Mouse (Mus musculus): ENCODE results near the gene Trim52. TPM values are rescaled to one million over a fixed set of nuclear protein-coding genes. Genes with fewer than 3 reads are reported as not detected.
"Not testable (repeated sequence)": the region's sequence is repeated elsewhere in the genome, so short reads cannot be mapped to it uniquely, and the experiment has no call there.

The Trim52 gene
- polyA plus RNA-seq, 1 experiment = not detected

DNA sequence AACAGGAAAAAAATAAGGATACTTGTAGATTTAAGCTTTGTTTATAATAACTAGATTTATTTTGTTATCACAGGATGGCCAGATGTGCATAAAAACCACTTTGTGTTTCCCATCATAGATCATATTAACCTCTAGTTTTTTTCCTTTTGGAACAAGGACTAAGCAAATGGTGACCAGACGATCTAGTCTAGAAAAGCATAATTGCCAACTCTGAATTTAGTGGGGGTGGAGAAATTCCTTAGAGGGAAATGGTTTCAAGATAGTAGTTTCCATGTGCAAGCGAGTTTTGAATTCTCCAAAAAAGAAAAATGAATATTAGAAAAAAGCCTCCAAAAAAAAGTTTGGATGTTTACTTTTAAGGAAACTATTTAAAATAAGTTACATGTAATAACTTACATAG lies 13.4 kb downstream of the Trim52 start:
- H3K4me3 ChIP-seq (ENCODE audit: extremely low read depth, insufficient read depth, insufficient read length) = no peak overlapping the region
- 80% methylated on average over 2 of the region's 2 CpGs for WGBS
- no peaks in the 10 kb centered on the region for H3K4me1 ChIP-seq (ENCODE audit: control insufficient read depth, insufficient read depth, insufficient read length)
- H3K27me3 ChIP-seq (ENCODE audit: control insufficient read depth, insufficient read depth, low read length) = no peaks in the 10 kb centered on the region
- H3K27ac ChIP-seq (ENCODE audit: insufficient read depth, low read length) = no peak overlapping the region
- TF ChIP-seq POLR2A (IDR thresholded peaks at IDR 0.05; ENCODE audit: low read depth, low read length) = no peak
- H3K36me3 ChIP-seq (ENCODE audit: control insufficient read depth, insufficient read depth, low read length) = no peaks in the 10 kb centered on the region
- DNase-seq (ENCODE audit: low read depth in 1 of 2, low spot score in 2 of 2) = no peak

DNA sequence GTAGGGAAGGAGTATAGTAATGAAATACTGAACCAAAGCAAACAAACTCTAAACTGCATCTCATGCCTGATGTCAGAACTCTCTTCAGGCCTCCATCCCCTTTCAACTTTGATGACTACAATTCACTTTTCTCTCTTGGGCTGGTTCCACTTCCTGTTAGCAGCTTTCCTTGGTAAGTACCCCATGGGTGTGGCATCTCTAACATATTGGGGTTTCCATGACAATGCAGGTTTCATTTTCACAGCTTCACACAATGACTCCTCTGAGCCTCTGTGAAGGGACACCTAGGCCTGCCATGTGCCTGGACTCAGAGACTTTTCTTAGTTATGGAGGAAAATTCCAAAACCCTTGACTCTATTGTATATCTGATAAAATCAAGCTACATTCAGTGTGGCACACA lies 30.3 kb downstream of the Trim52 start:
- H3K27me3 ChIP-seq (ENCODE audit: control insufficient read depth, insufficient read depth, low read length) = no peaks in the 10 kb centered on the region
- H3K27ac ChIP-seq (ENCODE audit: insufficient read depth, low read length) = no peak overlapping the region
- TF ChIP-seq POLR2A (IDR thresholded peaks at IDR 0.05; ENCODE audit: low read depth, low read length) = no peak
- no peak for TF ChIP-seq CTCF (IDR thresholded peaks at IDR 0.05; ENCODE audit: extremely low read depth, insufficient read depth, insufficient read length, insufficient replicate concordance)
- H3K4me1 ChIP-seq (ENCODE audit: control insufficient read depth, insufficient read depth, insufficient read length) = no peaks in the 10 kb centered on the region
- H3K4me3 ChIP-seq (ENCODE audit: extremely low read depth, insufficient read depth, insufficient read length) = no peak overlapping the region
- H3K36me3 ChIP-seq (ENCODE audit: control insufficient read depth, insufficient read depth, low read length) = no peaks in the 10 kb centered on the region
- no peak for DNase-seq (ENCODE audit: low read depth in 1 of 2, low spot score in 2 of 2)

DNA sequence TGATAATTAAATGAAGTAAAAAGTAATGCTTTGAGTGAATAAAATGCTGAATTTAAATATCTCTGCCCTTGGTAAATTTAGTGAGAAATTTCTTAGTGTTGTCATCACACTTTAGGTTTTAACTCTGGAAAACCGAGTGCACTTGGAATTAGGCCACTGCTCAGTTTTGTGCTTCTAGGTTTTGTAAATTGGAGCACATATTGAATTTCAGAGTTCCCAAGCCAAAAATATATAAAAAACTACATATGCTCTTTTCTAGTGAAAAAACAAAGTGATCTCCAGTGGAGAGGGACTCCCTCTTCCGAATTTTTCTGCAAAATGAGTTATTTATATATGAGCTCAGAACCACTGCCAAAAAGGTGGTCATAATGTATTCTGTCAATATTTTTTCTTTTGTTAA lies 45.2 kb downstream of the Trim52 start:
- TF ChIP-seq POLR2A (IDR thresholded peaks at IDR 0.05; ENCODE audit: low read depth, low read length) (no peak), CTCF (IDR thresholded peaks at IDR 0.05; ENCODE audit: extremely low read depth, insufficient read depth, insufficient read length, insufficient replicate concordance) (no peak)
- 80% methylated on average over 2 of the region's 2 CpGs for WGBS
- Histone ChIP-seq H3K4me1 (ENCODE audit: control insufficient read depth, insufficient read depth, insufficient read length) (no peaks in the 10 kb centered on the region), H3K36me3 (ENCODE audit: control insufficient read depth, insufficient read depth, low read length) (no peaks in the 10 kb centered on the region), H3K27ac (ENCODE audit: insufficient read depth, low read length) (no peak overlapping the region), H3K4me3 (ENCODE audit: extremely low read depth, insufficient read depth, insufficient read length) (no peak overlapping the region), H3K27me3 (ENCODE audit: control insufficient read depth, insufficient read depth, low read length) (no peaks in the 10 kb centered on the region)
- no peak for DNase-seq (ENCODE audit: low read depth in 1 of 2, low spot score in 2 of 2)

DNA sequence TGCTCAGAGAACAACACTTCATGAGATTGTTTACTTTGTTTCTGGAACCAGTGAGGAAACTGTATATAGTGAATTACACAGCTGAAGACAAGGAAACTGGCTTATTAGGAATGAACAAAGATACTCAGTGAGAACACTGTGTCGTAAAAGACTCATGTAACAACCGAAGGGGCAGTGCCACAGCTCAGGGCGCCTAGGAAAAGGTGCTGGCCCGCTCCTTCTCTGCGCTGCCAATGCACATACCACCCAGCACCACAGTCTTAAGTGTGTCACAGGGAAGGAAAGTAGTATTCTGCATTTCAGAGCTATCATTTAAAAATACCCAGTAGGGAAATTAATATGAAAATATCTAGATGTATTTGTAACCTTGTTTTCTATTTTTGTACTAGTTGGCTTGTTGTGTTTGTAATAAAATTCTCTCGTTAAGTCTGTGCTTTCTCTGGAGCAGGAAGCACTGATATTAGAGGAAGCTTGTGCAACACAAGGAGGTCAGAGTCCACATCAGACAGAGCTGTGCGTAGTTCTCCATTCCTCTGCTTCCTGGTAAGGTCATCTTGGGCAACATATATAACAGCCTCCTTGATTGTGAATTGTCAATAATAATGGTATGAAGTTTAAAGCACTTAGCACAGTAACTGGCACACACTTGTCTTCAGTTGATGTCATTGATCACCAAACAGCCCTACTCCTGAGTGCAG lies 49.0 kb downstream of the Trim52 start:
- DNase-seq (ENCODE audit: low read depth in 1 of 2, low spot score in 2 of 2) = no peak
- Histone ChIP-seq H3K4me1 (ENCODE audit: control insufficient read depth, insufficient read depth, insufficient read length) (no peaks in the 10 kb centered on the region), H3K27me3 (ENCODE audit: control insufficient read depth, insufficient read depth, low read length) (no peaks in the 10 kb centered on the region), H3K27ac (ENCODE audit: insufficient read depth, low read length) (no peak overlapping the region), H3K4me3 (ENCODE audit: extremely low read depth, insufficient read depth, insufficient read length) (no peak overlapping the region), H3K36me3 (ENCODE audit: control insufficient read depth, insufficient read depth, low read length) (no peaks in the 10 kb centered on the region)
- no peak for TF ChIP-seq POLR2A (IDR thresholded peaks at IDR 0.05; ENCODE audit: low read depth, low read length)
- no peak for TF ChIP-seq CTCF (IDR thresholded peaks at IDR 0.05; ENCODE audit: extremely low read depth, insufficient read depth, insufficient read length, insufficient replicate concordance)
- WGBS = 74% methylated on average over 7 of the region's 7 CpGs

DNA sequence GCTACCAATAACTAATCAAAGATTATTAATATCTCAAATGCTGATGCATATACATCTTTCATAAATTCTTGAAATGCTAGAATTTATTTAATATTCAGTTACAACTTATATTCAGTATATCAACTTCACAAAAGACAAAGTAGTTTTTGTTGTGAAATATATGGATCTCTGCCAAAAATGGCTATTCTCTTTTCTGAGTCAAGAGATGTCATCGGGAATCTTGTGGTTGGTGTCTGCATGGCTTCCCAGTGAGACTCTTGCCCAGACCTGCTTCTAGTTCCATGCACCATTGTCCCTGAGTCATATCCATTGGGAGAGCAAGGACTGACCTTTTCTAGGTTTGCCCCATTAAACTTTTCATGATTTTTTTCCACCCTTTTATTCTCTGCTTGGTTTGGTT lies 50.5 kb downstream of the Trim52 start:
- Histone ChIP-seq H3K27ac (ENCODE audit: insufficient read depth, low read length) (no peak overlapping the region), H3K36me3 (ENCODE audit: control insufficient read depth, insufficient read depth, low read length) (no peaks in the 10 kb centered on the region), H3K27me3 (ENCODE audit: control insufficient read depth, insufficient read depth, low read length) (no peaks in the 10 kb centered on the region), H3K4me1 (ENCODE audit: control insufficient read depth, insufficient read depth, insufficient read length) (no peaks in the 10 kb centered on the region), H3K4me3 (ENCODE audit: extremely low read depth, insufficient read depth, insufficient read length) (no peak overlapping the region)
- TF ChIP-seq POLR2A (IDR thresholded peaks at IDR 0.05; ENCODE audit: low read depth, low read length) (no peak), CTCF (IDR thresholded peaks at IDR 0.05; ENCODE audit: extremely low read depth, insufficient read depth, insufficient read length, insufficient replicate concordance) (no peak)
- WGBS = 71% methylated on average over 1 of the region's 1 CpGs
- no peak for DNase-seq (ENCODE audit: low read depth in 1 of 2, low spot score in 2 of 2)

DNA sequence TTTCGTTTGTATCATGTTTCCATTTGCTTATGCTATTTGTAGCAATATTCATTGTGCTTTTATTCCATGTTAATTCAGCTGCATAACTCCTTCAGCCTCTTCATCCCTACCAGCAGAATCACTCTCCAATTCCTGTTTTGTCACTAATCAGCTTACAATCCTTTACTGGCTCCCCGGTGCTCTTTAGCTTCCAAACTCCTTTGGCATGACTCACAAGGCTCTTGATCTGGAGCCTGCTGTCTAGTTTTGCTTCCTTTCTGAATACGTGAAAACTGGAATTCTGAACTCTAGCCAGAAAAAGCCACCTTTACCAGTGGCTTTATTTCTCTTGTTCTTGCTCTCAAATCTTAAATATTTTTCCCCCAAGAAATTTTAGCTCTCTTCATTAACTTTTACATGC lies 56.3 kb downstream of the Trim52 start:
- TF ChIP-seq CTCF (IDR thresholded peaks at IDR 0.05; ENCODE audit: extremely low read depth, insufficient read depth, insufficient read length, insufficient replicate concordance) (no peak), POLR2A (IDR thresholded peaks at IDR 0.05; ENCODE audit: low read depth, low read length) (no peak)
- Histone ChIP-seq H3K27ac (ENCODE audit: insufficient read depth, low read length) (no peak overlapping the region), H3K36me3 (ENCODE audit: control insufficient read depth, insufficient read depth, low read length) (no peaks in the 10 kb centered on the region), H3K27me3 (ENCODE audit: control insufficient read depth, insufficient read depth, low read length) (no peaks in the 10 kb centered on the region), H3K4me1 (ENCODE audit: control insufficient read depth, insufficient read depth, insufficient read length) (no peaks in the 10 kb centered on the region), H3K4me3 (ENCODE audit: extremely low read depth, insufficient read depth, insufficient read length) (no peak overlapping the region)
- 87% methylated on average over 3 of the region's 3 CpGs for WGBS
- no peak for DNase-seq (ENCODE audit: low read depth in 1 of 2, low spot score in 2 of 2)

DNA sequence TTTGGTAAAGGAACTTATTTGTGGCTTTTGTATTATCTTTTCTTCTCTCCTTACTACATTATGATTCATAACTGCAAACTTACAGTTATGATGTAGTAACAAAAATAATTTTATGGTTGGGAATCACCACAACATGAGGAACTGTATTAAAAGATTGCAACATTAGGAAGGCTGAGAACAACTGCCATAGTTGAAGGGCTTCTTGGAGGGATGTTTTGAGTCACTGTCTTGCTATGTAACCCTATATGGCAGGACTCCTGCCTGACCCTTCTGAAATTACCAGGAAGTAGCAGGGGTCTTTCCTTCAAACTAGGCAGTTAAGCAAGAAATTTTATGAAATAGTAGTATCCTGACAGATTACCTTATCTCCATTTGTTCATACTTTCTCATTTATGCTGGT lies 57.2 kb downstream of the Trim52 start:
- Histone ChIP-seq H3K27me3 (ENCODE audit: control insufficient read depth, insufficient read depth, low read length) (no peaks in the 10 kb centered on the region), H3K4me1 (ENCODE audit: control insufficient read depth, insufficient read depth, insufficient read length) (no peaks in the 10 kb centered on the region), H3K36me3 (ENCODE audit: control insufficient read depth, insufficient read depth, low read length) (no peaks in the 10 kb centered on the region), H3K27ac (ENCODE audit: insufficient read depth, low read length) (no peak overlapping the region), H3K4me3 (ENCODE audit: extremely low read depth, insufficient read depth, insufficient read length) (no peak overlapping the region)
- DNase-seq (ENCODE audit: low read depth in 1 of 2, low spot score in 2 of 2) = no peak
- TF ChIP-seq POLR2A (IDR thresholded peaks at IDR 0.05; ENCODE audit: low read depth, low read length) (no peak), CTCF (IDR thresholded peaks at IDR 0.05; ENCODE audit: extremely low read depth, insufficient read depth, insufficient read length, insufficient replicate concordance) (no peak)

DNA sequence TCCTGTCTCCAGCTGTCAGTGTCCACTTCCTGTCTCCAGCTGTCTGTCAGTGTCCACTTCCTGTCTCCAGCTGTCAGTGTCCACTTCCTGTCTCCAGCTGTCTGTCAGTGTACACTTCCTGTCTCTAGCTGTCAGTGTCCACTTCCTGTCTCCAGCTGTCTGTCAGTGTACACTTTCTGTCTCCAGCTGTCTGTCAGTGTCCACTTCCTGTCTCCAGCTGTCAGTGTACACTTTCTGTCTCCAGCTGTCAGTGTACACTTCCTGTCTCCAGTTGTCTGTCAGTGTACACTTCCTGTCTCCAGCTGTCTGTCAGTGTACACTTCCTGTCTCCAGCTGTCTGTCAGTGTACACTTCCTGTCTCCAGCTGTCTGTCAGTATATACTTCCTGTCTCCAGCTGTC lies 57.9 kb downstream of the Trim52 start:
- H3K36me3 ChIP-seq (ENCODE audit: control insufficient read depth, insufficient read depth, low read length); H3K4me1 ChIP-seq (ENCODE audit: control insufficient read depth, insufficient read depth, insufficient read length); H3K27ac ChIP-seq (ENCODE audit: insufficient read depth, low read length); DNase-seq (ENCODE audit: low read depth in 1 of 2, low spot score in 2 of 2); H3K4me3 ChIP-seq (ENCODE audit: extremely low read depth, insufficient read depth, insufficient read length); H3K27me3 ChIP-seq (ENCODE audit: control insufficient read depth, insufficient read depth, low read length): not testable (repeated sequence)
